Mouse (Mus musculus) gastrocnemius, adult 18-20 months (tissue): ENCODE data around the gene Tmem50a. TPM values are rescaled to one million over a fixed set of nuclear protein-coding genes. Genes with fewer than 3 reads are reported as not detected.

ENCODE experiments used
- DNase-seq: peaks from one replicate; pipeline ENCODE4 v3.0.0; 2021; ENCODE audit warnings: low spot score
- long read RNA-seq, 2 experiments: library from polyadenylated mRNA; stranded (forward); transcript quantifications; one replicate each; pipeline ENCODE4 v2.0.0; 2021
- total RNA-seq, 2 experiments: library from RNA; stranded (reverse); gene quantifications; 2 replicates each; pipeline ENCODE4 v1.2.3; 2021

Gene Tmem50a
- total RNA-seq, result 10 to 100 TPM; 29.9 to 31.9 TPM
- long read RNA-seq, experiment 1, transcript Tmem50a-201 (7 exons, 1,204 nt), result major isoform, 26 of 35 reads
- long read RNA-seq, experiment 1, transcript Tmem50a-202 (7 exons, 719 nt), result minor isoform, 5 of 35 reads
- long read RNA-seq, experiment 1, partial matches to known transcripts, result 2 of 35 reads
- long read RNA-seq, experiment 1, other reads (novel, unspliced or antisense), result 2 of 35 reads
- long read RNA-seq, experiment 2, transcript Tmem50a-201 (7 exons, 1,204 nt), result major isoform, 30 of 34 reads
- long read RNA-seq, experiment 2, partial matches to known transcripts, result 1 of 34 reads
- long read RNA-seq, experiment 2, other reads (novel, unspliced or antisense), result 3 of 34 reads

DNA sequence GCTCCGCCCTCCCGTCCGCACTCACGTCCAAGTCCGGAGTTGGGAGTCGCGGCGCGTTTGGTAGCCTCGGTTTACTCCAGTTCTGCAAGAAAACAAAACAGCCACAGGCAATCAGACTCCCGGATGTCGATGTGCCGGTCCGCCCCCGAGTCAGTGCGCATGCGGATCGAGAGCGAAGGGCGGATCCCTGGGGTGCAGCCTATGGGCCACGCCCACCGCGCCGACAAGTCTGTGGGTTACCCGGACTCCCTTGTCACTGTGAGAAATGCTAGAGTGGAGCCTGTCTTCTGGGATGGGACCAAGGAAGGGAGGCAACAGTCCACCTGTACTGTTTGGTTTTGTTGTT, at the start of gene Tmem50a:
Tmem50a (minus strand) TSS at position 161 of the 346 bp plus-strand sequence.
- peak; percentile 94 for DNase-seq

DNA sequence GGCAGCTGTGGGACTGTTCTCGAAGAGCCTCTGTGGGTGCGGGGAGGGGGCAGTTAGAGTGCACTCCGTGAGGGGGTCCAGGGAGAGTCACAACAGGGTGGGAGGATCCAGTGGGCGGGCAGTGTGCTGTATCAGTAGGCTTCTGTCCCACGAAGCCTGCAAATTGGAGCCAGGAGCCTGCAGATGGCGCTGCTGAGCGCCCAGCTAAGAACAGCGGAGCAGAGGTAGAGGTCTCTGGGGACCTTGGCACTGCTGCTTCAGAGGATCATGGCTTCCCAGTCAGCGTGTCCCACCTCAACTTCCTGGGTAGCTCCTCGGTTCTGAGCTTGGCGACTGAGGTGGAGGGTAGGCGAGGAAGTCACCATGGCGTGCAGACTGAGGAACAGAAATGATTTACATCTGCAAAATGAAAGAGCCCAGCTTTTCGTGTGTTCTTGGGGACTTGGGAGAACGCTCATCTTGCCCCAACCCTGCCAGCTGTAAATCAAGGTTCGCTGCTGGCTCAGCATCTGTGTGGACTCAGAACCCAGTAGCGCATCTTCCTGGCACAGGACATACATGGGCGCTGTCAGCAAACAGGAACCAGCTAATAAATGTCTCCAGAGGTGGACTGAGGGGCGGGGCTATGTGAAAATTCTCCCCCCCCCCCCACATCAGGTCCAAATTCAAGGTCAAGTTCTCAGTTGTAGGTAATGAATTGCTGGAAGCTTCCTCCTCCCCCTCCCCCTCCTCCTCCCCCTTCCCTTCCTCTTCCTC, 48.4 kb upstream of the Tmem50a start:
- DNase-seq, result no peak

DNA sequence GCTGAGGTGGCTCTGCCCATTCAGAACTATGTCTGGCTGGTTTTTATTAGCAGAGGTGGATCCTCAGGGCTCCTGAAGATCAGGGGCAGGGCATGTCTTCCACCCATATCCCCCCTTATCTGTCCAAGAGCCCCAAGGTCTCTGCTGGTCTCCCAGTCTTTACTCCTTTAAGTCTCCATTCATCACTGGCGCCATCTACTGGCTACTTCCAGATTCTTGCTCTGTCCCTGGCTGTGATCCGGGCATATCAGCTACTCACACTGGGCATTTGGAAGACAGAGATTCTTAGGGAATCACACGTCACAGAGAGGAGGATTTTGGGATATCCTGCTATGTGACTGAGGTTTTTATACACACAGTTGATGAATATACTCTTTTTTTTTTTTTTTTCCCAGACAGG, 41.5 kb upstream of the Tmem50a start:
- DNase-seq, result peak; percentile 80

DNA sequence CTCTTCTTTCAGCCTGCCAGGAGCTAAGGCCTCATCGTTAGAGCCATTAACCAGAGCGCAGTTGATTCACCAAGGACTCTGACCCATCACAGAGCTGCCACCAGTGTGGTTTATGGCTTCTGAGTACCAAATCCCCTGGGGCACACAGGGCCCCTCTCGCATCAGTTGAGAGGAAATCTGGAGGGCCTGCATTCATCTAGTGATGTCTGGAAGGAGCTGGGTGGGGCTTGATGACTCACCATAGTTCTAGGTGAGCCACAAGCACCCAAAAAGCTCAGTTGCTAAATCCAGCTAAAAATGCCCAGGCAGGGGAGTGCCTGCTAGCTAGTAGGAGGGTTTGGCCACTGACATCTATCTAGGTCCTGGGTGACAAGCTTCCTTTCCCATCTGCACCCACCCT, 41.0 kb upstream of the Tmem50a start:
- DNase-seq, result no peak

DNA sequence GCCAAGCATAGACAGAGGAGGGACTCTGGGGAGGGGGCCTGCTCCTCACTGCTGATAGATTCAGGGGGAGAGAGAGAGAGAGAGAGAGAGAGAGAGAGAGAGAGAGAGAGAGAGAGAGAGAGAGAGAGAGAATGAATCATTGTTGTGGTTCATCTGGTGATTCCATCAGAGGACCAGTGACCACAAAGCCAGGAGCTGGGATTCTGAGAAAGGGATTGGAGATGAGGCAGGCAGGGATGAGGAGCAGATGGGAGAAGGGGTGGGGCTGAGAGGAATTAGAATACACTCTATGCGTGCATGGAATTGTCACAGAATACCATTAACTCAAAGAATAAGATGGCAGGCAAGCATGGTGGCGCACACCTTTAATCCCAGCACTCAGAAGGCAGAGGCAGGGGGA, 40.4 kb upstream of the Tmem50a start:
- no peak for DNase-seq

DNA sequence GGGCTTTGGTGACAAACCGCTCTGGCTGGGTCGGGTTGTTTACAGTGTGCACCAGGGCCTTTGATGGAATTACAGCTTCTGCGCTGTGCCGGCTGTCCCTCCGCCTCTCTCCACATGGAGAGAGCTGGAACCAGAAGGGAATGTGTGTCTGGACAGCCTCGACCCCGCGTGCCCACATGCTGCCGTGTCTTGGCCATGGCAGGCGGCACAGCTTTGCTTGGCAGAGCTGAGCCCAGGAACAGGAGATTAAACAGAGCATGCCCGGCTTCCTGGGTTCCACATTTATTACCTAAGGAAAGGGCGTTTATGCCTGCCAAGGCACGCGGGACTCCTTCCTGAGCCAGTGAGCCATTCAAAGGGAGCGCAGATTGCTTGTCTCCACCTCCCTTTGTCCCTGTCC, 39.6 kb upstream of the Tmem50a start:
- no peak for DNase-seq

DNA sequence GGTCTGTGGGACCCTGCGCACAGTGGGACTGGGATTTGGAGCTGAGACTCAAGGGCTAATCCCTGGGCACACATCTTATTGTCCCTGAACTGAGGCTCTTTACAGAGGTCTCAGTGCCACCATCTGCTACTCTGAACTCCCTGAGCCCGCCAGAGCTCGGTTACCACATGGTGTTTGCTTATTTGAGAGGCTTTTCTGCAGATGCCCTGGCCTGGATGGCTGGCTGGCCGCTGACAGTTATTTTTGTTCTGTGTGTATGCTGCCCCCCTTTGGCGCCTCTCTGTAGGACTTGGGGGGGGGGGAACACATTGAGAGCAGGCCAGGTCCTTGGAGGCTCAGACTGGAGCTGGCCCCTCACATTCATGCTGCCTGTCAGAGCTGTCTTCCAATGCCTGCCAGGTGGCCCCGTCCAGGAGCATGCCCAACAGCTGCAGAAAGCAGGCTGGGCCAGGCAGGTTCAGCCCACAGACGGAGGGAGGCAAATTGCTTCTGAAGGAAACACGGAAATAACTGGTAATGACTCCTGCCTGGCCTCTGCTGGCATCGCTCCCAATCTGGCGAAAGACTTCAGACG, 35.8 kb upstream of the Tmem50a start:
- DNase-seq, result no peak

DNA sequence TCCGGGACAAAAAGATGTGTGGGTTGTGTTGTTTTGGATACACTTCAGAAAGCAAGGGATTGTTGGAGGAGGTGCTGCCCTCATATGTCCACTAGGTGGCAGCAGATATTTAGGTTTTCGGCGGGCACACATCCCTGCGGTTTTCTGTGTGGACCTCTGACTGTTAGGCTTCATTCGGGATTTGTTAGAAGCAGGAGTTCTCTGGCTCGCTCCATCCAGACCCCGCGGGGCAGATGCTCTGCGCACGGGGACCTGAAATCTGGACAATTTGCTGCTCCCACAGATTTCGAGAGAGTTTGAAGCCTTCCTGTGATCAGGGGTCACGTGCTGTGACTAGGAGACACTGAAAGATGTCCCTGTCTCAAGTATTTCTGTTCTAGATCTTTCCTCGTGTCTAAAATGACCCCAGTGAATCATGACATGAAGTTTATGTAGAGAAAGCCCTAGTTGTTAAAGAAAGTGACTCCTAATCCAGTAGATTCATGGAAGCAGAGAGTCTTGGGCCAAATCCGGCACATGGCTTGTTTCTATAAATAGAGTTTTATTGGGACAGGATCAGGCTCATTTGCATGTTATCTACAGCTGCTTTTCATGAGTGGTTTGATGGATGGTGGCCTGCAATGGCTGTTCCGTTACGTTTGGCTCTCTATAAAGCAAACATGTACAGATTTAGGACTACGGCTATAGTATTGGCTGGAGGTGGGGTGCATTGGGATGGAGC, 31.4 kb upstream of the Tmem50a start:
- DNase-seq, result peak; percentile 76

DNA sequence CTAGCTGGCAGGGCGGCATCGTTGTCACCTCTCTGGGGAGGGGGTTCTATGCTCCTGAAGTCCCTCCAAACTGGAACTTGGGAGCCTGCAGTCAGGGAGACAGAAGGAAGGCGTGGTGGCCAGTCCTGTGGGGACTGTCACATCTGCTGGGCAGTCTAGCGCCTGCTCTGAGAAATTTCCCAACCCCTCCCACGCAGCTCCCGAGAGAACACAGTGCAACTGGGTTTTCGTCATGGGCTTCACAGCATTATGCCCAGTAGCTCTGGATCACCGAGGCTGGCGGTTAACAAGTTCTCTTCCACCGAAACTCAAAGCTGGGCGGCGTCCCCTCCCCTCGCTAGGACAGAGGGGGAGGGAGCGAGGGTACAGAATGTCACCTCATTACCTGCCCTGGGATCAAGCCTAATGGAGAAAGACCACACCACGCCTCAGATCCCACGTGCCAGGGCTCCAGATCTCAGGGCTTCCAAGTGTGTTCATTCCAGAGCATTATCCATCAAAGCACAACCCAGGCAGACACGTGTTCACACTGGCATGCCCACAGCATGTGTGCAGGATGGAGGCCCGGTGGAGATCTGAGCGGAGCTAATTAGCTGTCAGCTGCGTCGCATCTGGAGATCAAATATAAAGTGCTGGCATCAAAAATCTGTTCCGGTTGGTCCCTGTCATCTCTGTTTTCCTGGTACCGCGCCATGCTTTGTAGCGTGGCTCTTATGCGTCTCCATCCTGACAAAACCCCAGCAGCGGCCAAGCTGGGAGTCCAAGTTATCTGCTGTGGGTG, 29.1 kb upstream of the Tmem50a start:
- no peak for DNase-seq

DNA sequence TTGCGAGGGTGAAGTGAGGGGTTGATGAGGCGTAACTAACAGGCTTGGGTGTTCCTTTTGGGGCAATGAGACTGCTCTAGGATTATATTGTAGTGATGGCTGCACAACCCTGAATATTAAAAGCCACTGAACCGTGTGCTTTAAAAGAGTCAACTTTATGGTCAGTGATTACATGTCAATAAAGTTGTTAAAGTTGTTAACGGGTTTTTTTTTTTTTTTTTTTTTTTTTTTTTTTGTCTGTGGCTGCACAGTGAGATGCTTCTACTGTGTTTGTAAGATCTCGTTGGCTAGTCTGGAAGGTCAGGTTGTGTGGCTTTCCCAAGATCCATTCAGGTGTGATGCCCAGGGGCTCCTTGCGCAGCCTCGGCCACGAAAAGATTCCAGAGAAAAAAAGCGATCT, 25.1 kb upstream of the Tmem50a start:
- DNase-seq, result no peak

DNA sequence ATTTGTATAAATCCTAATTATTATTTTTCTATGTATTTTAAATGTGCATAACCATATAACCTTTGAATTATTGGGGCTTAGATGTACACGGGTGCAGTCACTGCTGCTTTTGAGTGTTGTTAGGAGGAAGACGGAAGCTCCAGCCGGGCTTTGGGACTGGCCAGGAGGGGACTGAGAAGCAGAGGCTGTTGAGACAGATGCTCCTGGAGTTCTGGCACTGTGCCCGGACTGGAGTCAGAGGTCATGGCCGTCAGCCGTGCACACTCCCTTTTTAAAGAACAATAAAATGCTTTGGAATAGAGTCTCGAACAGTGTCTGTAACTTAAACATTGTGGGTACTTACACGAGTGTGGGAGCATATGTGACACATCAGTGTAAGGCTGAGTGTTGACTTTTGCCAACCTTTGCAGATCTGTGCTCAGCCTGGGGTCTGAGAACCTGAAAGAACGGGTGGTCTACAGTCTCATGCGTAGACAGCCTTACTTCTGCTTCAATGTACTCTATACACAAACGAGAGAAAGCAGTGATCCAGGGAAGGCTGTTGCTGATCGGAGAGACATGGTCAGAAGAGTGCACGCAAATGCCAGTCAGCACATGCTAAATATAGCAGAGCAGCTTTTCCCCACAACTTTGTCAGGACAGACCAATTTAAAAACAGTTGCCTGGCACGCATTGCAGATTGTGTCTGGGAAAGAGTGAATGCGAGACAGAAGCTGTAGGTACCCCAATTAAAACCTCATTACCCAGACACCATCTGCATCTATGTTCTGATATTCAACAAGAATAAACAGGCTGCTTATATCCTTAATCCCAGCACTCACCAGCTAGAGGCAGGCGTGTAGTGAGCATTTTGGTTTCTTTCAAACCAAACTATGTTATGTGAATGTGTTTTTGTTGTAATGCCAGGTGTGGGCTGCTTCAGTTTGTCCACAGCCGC, 22.7 kb upstream of the Tmem50a start:
- no peak for DNase-seq

DNA sequence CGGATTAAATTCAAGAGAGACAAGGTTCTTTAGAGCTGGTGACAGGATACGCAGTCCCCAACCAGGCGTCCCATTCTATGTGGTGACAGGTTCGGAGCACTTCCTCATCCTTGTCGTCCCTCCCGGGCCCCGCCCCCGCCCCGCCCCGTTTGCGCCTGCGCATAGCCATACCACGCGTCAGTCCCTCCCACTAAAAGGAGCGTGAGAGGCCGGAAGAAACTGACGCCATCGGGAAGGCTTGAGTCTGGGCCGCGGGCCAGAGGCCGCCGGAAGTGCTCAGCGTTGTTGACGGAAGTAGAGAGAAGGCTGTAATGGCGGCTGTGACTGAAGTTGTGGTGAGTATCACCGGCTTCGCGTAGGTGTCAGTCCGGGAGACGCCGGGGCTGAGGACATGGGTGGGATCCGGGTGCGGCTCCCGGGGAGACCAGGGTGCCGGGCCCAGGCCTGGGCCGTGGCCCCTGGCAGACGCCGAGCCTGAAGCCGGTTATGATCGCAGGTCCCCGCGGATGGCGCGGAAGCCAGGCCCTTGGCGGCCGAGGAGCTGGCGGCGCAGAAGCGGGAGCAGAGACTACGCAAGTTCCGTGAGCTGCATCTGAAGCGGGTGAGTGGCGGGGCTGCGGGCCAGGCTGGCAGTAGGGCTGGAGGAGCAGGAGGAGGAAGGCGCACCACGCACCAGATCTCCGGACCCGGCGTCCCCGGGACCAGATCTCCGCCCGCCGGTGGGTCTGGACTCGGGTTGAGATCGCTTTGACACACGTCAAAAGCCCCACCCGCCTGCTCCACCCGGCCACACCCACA, 16.1 kb upstream of the Tmem50a start, which contains the start of gene Syf2:
Syf2 (plus strand) TSS at position 215 of the 798 bp plus-strand sequence.
- DNase-seq, result peak; percentile 96

DNA sequence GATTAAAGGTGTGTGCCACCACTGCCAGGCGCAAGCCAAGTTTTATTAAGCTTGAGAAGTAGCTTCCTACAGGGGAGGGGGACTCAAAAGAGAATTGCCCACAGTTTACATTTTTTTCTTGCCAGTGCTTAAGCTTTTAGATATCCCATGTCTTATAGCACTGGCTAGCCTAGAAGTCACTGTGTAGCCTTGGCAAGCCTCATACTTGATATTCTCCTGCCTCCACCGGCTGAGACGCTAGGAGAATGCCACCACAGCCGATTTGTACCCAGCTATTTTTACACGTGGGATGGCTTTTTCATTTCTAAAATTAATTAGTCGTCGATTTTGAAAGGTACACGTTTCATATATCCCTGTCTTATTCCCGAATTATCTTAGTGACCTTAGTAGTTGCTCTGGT, 15.4 kb upstream of the Tmem50a start:
- no peak for DNase-seq

DNA sequence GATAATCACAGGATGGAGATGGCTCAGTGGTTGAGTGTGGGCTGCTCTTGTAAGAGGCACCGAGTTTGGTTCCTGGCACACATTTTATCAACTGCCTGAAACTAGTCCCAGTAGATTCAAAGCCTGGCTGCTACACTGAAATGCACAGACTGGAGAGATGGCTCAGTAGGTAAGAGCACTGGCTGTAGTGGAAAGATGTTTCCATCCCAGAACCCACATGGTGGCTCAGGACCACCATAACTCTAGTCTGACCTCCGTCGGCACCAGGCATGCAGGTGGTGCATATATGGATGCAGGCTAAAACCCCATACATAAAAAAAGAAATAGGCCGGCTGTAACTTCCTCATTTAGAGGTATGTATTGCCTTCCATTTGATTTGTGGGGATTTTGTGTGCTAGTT, 14.7 kb upstream of the Tmem50a start:
- DNase-seq, result no peak

DNA sequence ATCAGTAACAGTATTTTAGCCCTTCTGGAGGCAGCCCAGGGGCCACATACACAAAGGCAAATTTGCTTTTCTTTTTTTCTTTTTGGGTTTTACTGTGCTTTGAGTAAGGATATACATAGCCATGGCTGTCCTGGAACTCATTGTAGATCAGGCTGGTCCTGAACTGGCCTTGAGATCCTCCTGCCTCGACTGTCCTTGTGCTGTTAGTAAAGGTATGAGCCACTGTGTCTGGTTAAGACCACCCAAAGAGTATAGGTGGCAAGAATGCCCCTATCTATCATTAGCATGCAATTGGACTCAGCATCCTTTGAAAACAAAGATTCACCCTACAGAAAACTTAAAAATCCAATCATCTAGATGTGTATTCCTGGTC, 13.6 kb upstream of the Tmem50a start:
- DNase-seq, result no peak

DNA sequence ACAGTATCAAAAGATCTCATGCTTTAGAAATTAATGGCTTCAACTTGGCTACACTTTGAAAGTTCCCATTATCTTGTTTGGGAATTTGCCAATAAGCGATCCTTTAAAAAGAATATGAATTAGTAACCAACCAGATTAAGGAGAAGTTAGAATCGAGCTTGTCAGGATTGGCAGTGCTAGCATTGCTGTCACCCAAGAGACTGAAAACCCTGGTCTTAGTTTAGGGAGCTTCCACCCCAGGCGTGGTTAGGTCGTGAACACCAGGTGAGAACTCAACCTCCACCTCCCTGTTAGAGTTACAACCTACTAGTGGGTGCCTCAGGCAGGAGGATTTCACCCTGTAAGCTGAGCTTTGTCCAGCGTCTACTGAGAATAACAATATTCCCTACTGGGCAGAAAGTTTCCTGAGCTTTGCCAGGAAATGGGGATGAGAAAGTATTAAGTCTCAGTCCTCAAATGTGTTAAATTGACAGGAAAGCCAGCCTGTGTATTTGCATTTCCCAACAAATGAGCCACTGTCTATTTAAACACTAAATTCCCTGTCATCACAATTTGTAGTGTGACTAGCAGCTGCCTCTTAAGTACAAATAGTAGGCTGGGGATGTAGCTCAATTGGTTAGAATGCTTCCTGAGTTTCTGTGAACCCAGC, 13.1 kb upstream of the Tmem50a start:
- no peak for DNase-seq

DNA sequence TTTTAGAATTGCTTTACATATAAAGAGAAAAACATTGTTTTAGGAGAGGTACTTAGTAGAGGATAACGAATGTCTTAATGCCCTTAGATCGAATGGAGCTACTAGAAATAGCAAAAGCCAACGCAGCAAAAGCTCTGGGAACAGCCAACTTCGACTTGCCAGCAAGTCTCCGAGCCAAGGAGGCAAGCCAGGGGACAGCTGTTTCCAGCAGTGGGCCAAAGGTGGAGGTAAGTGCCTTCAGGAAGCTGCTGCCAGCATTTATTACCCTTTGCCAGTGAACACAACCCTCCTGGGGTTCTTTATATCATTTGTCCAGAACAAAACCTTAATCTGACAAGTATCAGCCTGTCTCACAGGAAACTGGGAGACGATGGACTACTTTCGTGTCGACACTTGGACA, 10.4 kb upstream of the Tmem50a start:
- DNase-seq, result peak; percentile 83

DNA sequence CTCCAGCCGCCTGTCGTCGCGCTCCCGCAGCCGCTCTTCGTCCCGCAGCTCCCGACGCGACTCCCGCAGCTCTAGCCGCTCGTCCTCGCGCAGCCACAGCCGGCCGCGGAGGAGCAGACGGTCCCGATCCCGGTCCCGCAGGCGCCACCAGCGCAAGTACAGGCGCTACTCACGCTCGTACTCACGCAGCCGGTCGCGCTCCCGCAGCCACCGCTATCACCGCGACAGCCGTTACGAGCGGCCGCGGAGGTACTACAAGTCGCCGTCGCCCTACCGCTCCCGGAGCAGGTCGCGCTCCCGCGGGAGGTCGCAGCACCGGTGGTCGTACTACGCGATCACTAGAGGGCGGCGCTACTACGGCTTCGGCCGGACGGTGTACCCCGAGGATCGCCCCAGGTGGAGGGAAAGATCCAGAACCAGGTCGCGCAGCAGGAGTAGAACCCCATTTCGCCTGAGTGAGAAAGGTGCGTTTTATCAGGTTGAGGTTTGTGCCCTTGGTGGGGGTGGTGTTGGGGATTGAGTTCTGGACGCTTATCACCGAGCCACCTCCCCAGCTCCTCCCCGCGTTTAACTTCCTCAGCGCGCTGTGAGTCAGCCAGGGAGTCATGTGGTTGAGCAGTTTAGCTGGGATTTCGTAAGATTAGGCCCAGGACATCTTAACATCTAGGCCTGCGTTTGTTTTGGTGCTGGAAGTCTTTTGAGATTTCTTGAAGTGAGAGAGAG, 9.4 kb upstream of the Tmem50a start:
- peak; percentile 79 for DNase-seq
